8 mouse cellular contexts compared by ENCODE assay signal in genomic region chr17:71615638-71616318, GRCm38 (mm10). TPM values are rescaled to one million over a fixed set of nuclear protein-coding genes. Genes with fewer than 3 reads are reported as not detected.
DNase-seq lines count a peak whose midpoint lies in the region; ATAC-seq lines count a peak whose summit lies in the region.

TSS of gene Wdr43 (plus strand) at chr17:71615895.

- peaks cover 15% of the 10 kb centered on the region for H3K36me3 ChIP-seq in heart, embryonic 14.5 days (ENCODE audit: control insufficient read depth, insufficient read depth, low read length)
- peaks cover 18% of the 10 kb centered on the region for H3K36me3 ChIP-seq in liver, embryonic 13.5 days
- H3K36me3 ChIP-seq in stomach, embryonic 16.5 days (ENCODE audit: control insufficient read depth, insufficient read depth, low read length), result 0 out of 2 replicates have a peak, but pooled peaks cover 3% of the 10 kb centered on the region

- DNase-seq in CD4-positive, CD25-positive, alpha-beta regulatory T cell, adult 2 months (ENCODE audit: low read depth, low spot score), result peak; percentile 98
- DNase-seq in fat pad, adult 2 months (ENCODE audit: extremely low read depth, low read depth, low spot score), result peak; percentile 54
- DNase-seq in kidney, postnatal 14 days, result peak; percentile 98
- peak; percentile 94 for DNase-seq in liver, embryonic 13.5 days
- DNase-seq in neural tube, embryonic 10.5 days (ENCODE audit: extremely low spot score, low spot score), result peak; percentile 96

- H3K27me3 ChIP-seq in heart, embryonic 14.5 days (ENCODE audit: control insufficient read depth, insufficient read depth, low read length), result no peaks in the 10 kb centered on the region
- H3K27me3 ChIP-seq in liver, embryonic 13.5 days, result no peaks in the 10 kb centered on the region
- H3K27me3 ChIP-seq in stomach, embryonic 16.5 days (ENCODE audit: control insufficient read depth, insufficient read depth, low read length), result no peaks in the 10 kb centered on the region

- peak within 1 kb of the TSS; percentile 44; the same call in 1 of the 2 replicates for H3K27ac ChIP-seq in brown adipose tissue, adult 24 weeks (replicated peaks; ENCODE audit: low read depth, low read length)
- peak within 1 kb of the TSS; percentile 38 to 75; a peak in 3 of 4 replicates for H3K27ac ChIP-seq in heart, embryonic 14.5 days (replicated peaks in 1 of 2; ENCODE audit: control insufficient read depth in 1 of 2, insufficient read depth in 1 of 2, low read depth in 2 of 2, low read length in 2 of 2)
- H3K27ac ChIP-seq in liver, embryonic 13.5 days, result peak within 1 kb of the TSS; percentile 66
- peak within 1 kb of the TSS; percentile 69 for H3K27ac ChIP-seq in stomach, embryonic 16.5 days (ENCODE audit: low read length)

- H3K4me2 ChIP-seq in heart, embryonic 14.5 days (ENCODE audit: low read length), result peak within 1 kb of the TSS; percentile 81
- H3K4me2 ChIP-seq in liver, embryonic 13.5 days, result peak within 1 kb of the TSS; percentile 96
- H3K4me2 ChIP-seq in stomach, embryonic 16.5 days (ENCODE audit: low read depth, low read length), result peak within 1 kb of the TSS; percentile 77

- peak within 1 kb of the TSS; percentile 93 for H3K9ac ChIP-seq in heart, embryonic 14.5 days (ENCODE audit: low read length)
- peak within 1 kb of the TSS; percentile 96 for H3K9ac ChIP-seq in liver, embryonic 13.5 days
- peak within 1 kb of the TSS; percentile 97 for H3K9ac ChIP-seq in stomach, embryonic 16.5 days (ENCODE audit: low read length)

- H3K4me1 ChIP-seq in brown adipose tissue, adult 24 weeks (ENCODE audit: control insufficient read depth, insufficient read depth, insufficient read length, low read length), result peaks cover 4% of the 10 kb centered on the region
- H3K4me1 ChIP-seq in heart, embryonic 14.5 days (ENCODE audit: control insufficient read depth in 2 of 2, insufficient read depth in 2 of 2, low read length in 2 of 2), result peaks cover 4 to 17% of the 10 kb centered on the region in 2 experiments; a peak in 3 of 4 replicates
- H3K4me1 ChIP-seq in liver, embryonic 13.5 days (replicated peaks), result peaks cover 42% of the 10 kb centered on the region
- peaks cover 17% of the 10 kb centered on the region for H3K4me1 ChIP-seq in stomach, embryonic 16.5 days (ENCODE audit: control insufficient read depth, insufficient read depth, low read length)

- 5% methylated on average over 40 of the region's 40 CpGs for WGBS in heart, embryonic 14.5 days
- 2% methylated on average over 40 of the region's 40 CpGs for WGBS in liver, embryonic 13.5 days (ENCODE audit: insufficient replicate concordance)
- WGBS in stomach, embryonic 16.5 days, result 3% methylated on average over 40 of the region's 40 CpGs

- peak; percentile 99 for ATAC-seq in heart, embryonic 14.5 days (ENCODE audit: insufficient number of reproducible peaks, insufficient read depth, low FRiP score, low read depth)
- ATAC-seq in liver, embryonic 13.5 days (ENCODE audit: low read depth), result peak; percentile 98
- peak; percentile 100 for ATAC-seq in stomach, embryonic 16.5 days (ENCODE audit: insufficient read depth, low FRiP score)

- H3K4me3 ChIP-seq in brown adipose tissue, adult 24 weeks (ENCODE audit: insufficient read depth, low read depth, low read length), result peak within 1 kb of the TSS; percentile 80
- peak within 1 kb of the TSS; percentile 88 to 100 for H3K4me3 ChIP-seq in heart, embryonic 14.5 days (ENCODE audit: control insufficient read depth in 1 of 2, insufficient read depth in 1 of 2, low read depth in 1 of 2, low read length in 2 of 2)
- H3K4me3 ChIP-seq in liver, embryonic 13.5 days (replicated peaks), result peak within 1 kb of the TSS; percentile 98
- H3K4me3 ChIP-seq in stomach, embryonic 16.5 days (replicated peaks; ENCODE audit: low read length), result peak within 1 kb of the TSS; percentile 98

- H3K9me3 ChIP-seq in heart, embryonic 14.5 days (ENCODE audit: control insufficient read depth, low read length), result no peaks in the 10 kb centered on the region
- H3K9me3 ChIP-seq in liver, embryonic 13.5 days (replicated peaks), result no peaks in the 10 kb centered on the region
- H3K9me3 ChIP-seq in stomach, embryonic 16.5 days (replicated peaks; ENCODE audit: control insufficient read depth, low read length), result no peaks in the 10 kb centered on the region

RNA-seq across cellular contexts. Expression of gene Wdr43, which starts in this region (rescaled TPM):
- 11.9 and 16.5 TPM in 2 replicates for polyA plus RNA-seq in brown adipose tissue, adult 24 weeks (2012; ENCODE audit: insufficient read depth, insufficient read length, missing spikeins)
- polyA plus RNA-seq in heart, embryonic 14.5 days (2014; fragmentation: Nextera tagmentation; extraction: Ambion mirVana), result 39.7 and 40.0 TPM in 2 replicates
- 57.4 and 66.1 TPM in 2 replicates for polyA plus RNA-seq in liver, embryonic 13.5 days (2015; fragmentation: Nextera tagmentation; extraction: Ambion mirVana)
- polyA plus RNA-seq in stomach, embryonic 16.5 days (2015; fragmentation: Nextera tagmentation; extraction: Ambion mirVana), result 72.9 and 73.1 TPM in 2 replicates

Comparison
In these comparisons a context has a peak if more than half of its experiments do, and no peak if none do; other contexts are left out.
1. Peak in every context shown above with its lines: DNase-seq, ATAC-seq, H3K4me3 ChIP-seq and H3K27ac ChIP-seq.